Mouse (Mus musculus) limb, embryonic 13.5 days (tissue): ENCODE data around the gene Smg9. TPM values are rescaled to one million over a fixed set of nuclear protein-coding genes. Genes with fewer than 3 reads are reported as not detected.
"Not testable (repeated sequence)": the region's sequence is repeated elsewhere in the genome, so short reads cannot be mapped to it uniquely, and the experiment has no call there.

Source experiments
- ATAC-seq: fragments of 200-750 bp; cut with Nextera tagmentation; 2 replicates; pipeline ENCODE4 v1.8.0; 2017; ENCODE audit warnings: low read depth, moderate number of reproducible peaks, moderate TSS enrichment; ENCODE audit not compliant: low FRiP score
- H3K27ac ChIP-seq: fragments of 300-500 bp; sonication (generic); 2 replicates; pipeline ENCODE4 v1.5.1; 2015; ENCODE audit warnings: inconsistent platforms, mild to moderate bottlenecking, moderate library complexity
- H3K27me3 ChIP-seq: fragments of 300-500 bp; sonication (generic); 2 replicates; pipeline ENCODE4 v1.6.1; 2015; ENCODE audit warnings: mild to moderate bottlenecking, inconsistent platforms
- H3K36me3 ChIP-seq: fragments of 300-500 bp; sonication (generic); 2 replicates; pipeline ENCODE4 v1.6.1; 2015; ENCODE audit warnings: inconsistent platforms, mild to moderate bottlenecking, moderate library complexity
- H3K4me1 ChIP-seq: fragments of 300-500 bp; sonication (generic); 2 replicates; pipeline ENCODE4 v1.6.1; 2015; ENCODE audit warnings: inconsistent platforms
- H3K4me2 ChIP-seq: fragments of 300-500 bp; sonication (generic); replicated peaks from 2 replicates; pipeline ENCODE4 v1.6.1; 2015; ENCODE audit warnings: inconsistent platforms, mild to moderate bottlenecking, moderate library complexity
- H3K4me3 ChIP-seq: fragments of 300-500 bp; sonication (generic); 2 replicates; pipeline ENCODE4 v1.5.1; 2015; ENCODE audit warnings: moderate library complexity, mild to moderate bottlenecking, inconsistent platforms
- H3K9ac ChIP-seq: fragments of 300-500 bp; sonication (generic); 2 replicates; pipeline ENCODE4 v1.6.1; 2015; ENCODE audit warnings: mild to moderate bottlenecking, inconsistent platforms
- H3K9me3 ChIP-seq: fragments of 300-500 bp; sonication (generic); 2 replicates; pipeline ENCODE4 v1.6.1; 2016; ENCODE audit warnings: inconsistent platforms
- whole genome bisulfite sequencing: fragments of 180-500 bp; shearing (Covaris S2); methylation state at CpG from one replicate; pipeline ENCODE4 v1.1.7; 2015; 5-methylcytosine and 5-hydroxymethylcytosine counted together
- polyA plus RNA-seq: library from polyadenylated mRNA; unstranded; fragments of >200 nt; fragmentation: Nextera tagmentation; extraction: Ambion mirVana; gene quantifications from 2 replicates; pipeline ENCODE4 v1.2.1, GENCODE M21; 2015

The Smg9 gene
- polyA plus RNA-seq, 1 experiment from 2014 or later: 25.1 TPM

DNA sequence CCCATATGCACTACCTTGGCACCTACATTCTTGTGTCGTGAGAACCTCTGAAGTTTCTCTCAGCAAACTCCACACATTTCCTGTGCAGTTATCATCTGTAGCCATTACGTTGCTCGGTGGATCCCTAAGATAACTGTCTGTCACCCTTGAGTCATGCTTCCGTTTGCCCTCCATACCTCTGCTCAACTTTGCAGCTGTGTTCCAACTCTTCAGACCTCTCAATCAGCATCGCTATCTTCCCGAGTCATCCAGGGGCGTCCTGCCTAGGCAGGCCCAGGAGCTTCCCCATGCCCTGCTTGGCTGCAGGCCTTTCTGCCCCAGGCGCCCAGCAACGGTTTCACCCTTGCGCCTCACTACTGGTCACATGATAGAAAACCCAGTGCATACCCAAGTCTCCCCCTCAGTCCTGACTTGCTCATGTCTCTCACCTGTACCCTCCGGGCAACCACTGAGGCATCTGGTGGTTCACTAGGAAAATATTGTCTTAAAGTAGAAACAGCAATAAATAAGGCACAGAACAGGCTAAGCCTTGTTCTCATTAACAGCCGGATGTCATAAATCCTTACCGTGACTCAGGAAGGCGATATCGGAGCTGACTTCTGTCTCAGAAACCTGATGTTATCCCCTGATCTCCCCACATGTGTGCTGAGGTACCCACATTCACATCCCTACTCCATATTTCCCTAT lies 4.8 kb upstream of the Smg9 start:
- peak overlapping the region; percentile 17; the same call in 1 of the 2 replicates for H3K4me2 ChIP-seq
- peak overlapping the region; percentile 68 for H3K27ac ChIP-seq
- no peak overlapping the region for H3K9ac ChIP-seq
- peaks cover 35% of the 10 kb centered on the region for H3K4me1 ChIP-seq
- H3K36me3 ChIP-seq: no peaks in the 10 kb centered on the region
- peak; percentile 1; the same call in 1 of the 2 replicates for ATAC-seq
- H3K27me3 ChIP-seq: no peaks in the 10 kb centered on the region
- H3K4me3 ChIP-seq: no peak overlapping the region
- H3K9me3 ChIP-seq: no peaks in the 10 kb centered on the region
- 34% methylated on average over 15 of the region's 15 CpGs for WGBS

DNA sequence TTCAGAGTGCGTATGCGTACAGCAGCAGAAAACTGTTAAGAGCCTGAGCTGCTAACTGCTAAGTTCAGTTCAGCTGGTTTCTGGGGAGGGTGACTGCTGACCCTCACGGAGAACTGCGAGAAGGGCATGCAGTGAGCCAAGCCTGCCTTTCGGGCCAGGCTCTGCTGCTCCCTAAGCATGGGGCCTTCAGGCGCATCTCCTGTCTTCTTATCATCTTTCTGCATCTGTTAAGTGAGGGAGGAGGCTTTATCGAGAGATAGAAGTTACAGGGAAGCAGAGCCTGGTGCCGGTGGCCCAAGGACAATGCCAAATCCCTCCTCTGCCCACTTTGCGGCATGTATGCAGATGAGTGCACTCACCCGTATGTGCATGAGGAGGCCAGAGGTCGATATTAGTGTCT lies 2.6 kb upstream of the Smg9 start:
- Histone ChIP-seq H3K9ac (0 out of 2 replicates have a peak overlapping the region, but pooled peaks have one; percentile 9), H3K4me2 (no peak overlapping the region), H3K4me1 (peaks cover 26% of the 10 kb centered on the region), H3K27ac (no peak overlapping the region), H3K4me3 (no peak overlapping the region), H3K27me3 (no peaks in the 10 kb centered on the region), H3K36me3 (no peaks in the 10 kb centered on the region), H3K9me3 (no peaks in the 10 kb centered on the region)
- 77% methylated on average over 11 of the region's 11 CpGs for WGBS
- no peak for ATAC-seq

DNA sequence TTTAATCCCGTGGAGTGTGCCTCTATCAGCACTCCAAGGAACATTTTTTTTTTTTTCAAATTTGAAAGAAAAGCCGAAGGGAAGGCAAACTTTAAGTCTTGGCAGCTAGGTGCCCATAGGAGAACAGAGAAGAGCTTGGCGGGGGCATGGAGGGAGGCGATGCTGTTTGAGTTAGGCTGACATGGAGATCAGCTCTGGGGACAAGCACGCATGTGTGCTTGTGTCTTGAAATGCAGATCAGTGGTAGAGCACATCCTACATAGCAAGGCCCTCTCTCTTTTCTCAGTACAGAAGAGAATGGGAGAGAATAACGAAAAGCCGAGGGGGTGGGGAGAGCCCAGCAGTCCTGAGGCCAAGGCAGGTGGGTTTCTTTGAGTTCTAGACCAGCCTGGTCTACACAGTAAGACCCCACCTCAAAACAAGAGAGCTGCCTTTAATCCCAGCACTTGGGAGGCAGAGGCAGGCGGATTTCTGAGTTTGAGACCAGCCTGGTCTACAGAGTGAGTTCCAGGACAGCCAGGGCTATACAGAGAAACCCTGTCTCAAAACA lies 980 bp upstream of the Smg9 start:
- no peaks in the 10 kb centered on the region for H3K27me3 ChIP-seq
- H3K9ac ChIP-seq: no peak overlapping the region
- peaks cover 26% of the 10 kb centered on the region for H3K4me1 ChIP-seq
- no peak overlapping the region for H3K4me2 ChIP-seq
- no peak for ATAC-seq
- peaks cover 8% of the 10 kb centered on the region; the same call in 1 of the 2 replicates for H3K9me3 ChIP-seq
- H3K27ac ChIP-seq: no peak overlapping the region
- H3K36me3 ChIP-seq: peaks cover 14% of the 10 kb centered on the region
- 92% methylated on average over 8 of the region's 8 CpGs for WGBS
- H3K4me3 ChIP-seq: no peak overlapping the region

DNA sequence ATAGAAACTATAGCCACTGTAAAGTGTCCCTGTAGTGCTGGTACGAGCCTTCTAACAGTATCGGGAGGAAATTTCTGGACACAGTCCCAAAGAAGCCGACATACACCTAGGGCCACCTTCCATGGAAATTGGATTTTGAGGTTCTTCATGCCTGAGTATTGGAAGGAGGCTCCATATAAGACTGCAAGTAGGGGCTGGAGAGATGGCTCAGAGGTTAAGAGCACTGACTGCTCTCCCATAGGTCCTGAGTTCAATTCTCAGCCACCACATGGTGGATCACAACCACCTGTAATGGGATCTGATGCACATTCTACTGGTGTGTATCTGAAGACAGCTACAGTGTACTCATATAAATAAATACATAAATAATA lies 648 bp downstream of the Smg9 start:
- Histone ChIP-seq H3K27me3 (no peaks in the 10 kb centered on the region), H3K4me2 (peak overlapping the region; percentile 68), H3K4me3 (peak overlapping the region; percentile 61), H3K9me3 (peaks cover 8% of the 10 kb centered on the region; the same call in 1 of the 2 replicates), H3K9ac (peak overlapping the region; percentile 69), H3K4me1 (peaks cover 18% of the 10 kb centered on the region), H3K36me3 (peaks cover 28% of the 10 kb centered on the region), H3K27ac (peak overlapping the region; percentile 94)
- WGBS: 17% methylated on average over 3 of the region's 3 CpGs
- peak; percentile 7; the same call in 1 of the 2 replicates for ATAC-seq

DNA sequence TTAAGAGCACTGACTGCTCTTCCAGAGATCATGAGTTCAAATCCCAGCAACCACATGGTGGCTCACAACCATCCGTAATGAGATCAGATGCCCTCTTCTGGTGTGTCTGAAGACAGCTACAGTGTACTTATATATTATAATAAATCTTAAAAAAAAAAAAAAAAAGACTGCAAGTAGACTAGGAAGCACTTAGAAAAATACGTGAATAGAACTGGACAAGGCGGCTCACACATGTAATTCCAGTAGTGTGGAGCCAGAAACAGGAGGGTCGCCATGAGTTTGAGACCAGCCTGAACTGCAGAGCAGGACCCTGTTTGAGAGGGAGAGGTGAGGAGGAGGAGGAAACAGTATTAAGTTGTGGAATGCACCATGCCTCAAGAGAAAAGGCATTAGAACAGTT lies 1.1 kb downstream of the Smg9 start:
- peaks cover 32% of the 10 kb centered on the region for H3K36me3 ChIP-seq
- 97% methylated on average over 4 of the region's 4 CpGs for WGBS
- peak overlapping the region; percentile 68 for H3K4me2 ChIP-seq
- H3K27me3 ChIP-seq, ATAC-seq, H3K27ac ChIP-seq, H3K9ac ChIP-seq, H3K9me3 ChIP-seq: not testable (repeated sequence)
- H3K4me1 ChIP-seq: peaks cover 14% of the 10 kb centered on the region
- peak overlapping the region; percentile 61 for H3K4me3 ChIP-seq

DNA sequence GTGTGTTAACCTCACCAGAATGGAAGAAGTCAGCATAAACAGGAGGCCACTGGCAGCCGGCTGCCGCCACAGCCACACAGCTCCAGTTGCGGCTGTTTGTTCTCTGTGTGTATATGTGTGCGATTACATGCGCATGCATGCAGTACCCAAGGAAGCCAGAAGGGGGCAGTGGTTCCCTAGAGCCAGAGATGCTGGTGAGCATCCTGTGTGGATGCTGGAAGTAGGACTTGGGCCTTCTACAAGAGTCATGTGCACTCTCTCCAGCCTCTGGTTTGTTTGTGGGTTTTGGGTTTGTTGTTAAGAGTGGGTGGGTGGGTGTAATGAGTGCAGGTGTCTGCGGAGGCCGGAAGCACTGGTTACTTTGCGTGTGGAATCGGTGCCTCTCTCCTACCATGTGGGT lies 3.4 kb downstream of the Smg9 start:
- Histone ChIP-seq H3K36me3 (peaks cover 47% of the 10 kb centered on the region), H3K27ac (no peak overlapping the region), H3K9me3 (peaks cover 8% of the 10 kb centered on the region; the same call in 1 of the 2 replicates), H3K4me2 (no peak overlapping the region), H3K4me1 (peaks cover 30% of the 10 kb centered on the region), H3K4me3 (no peak overlapping the region), H3K9ac (no peak overlapping the region), H3K27me3 (no peaks in the 10 kb centered on the region)
- WGBS: 97% methylated on average over 9 of the region's 9 CpGs
- no peak for ATAC-seq

DNA sequence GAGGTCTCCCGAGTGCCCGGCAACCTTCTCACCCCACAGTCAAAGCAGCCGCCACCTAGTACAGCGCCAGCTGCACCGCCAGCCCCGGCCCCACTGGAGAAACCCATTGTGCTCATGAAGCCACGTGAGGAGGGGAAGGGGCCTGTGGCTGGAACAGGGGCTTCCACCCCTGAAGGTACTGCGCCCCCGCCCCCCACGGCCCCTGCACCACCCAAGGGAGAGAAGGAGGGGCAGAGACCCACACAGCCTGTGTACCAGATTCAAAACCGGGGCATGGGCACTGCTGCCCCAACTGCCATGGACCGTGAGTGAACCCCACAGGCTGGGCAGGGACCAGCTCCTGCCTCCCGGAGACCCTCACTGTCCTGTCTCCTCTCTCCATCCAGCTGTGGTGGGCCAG lies 6.2 kb downstream of the Smg9 start:
- no peak overlapping the region for H3K27ac ChIP-seq
- no peak overlapping the region for H3K4me2 ChIP-seq
- H3K9me3 ChIP-seq: peaks cover 8% of the 10 kb centered on the region; the same call in 1 of the 2 replicates
- ATAC-seq: no peak
- over 99% methylated on average over 13 of the region's 13 CpGs for WGBS
- H3K4me3 ChIP-seq: no peak overlapping the region
- H3K27me3 ChIP-seq: no peaks in the 10 kb centered on the region
- no peak overlapping the region for H3K9ac ChIP-seq
- peaks cover 57% of the 10 kb centered on the region for H3K36me3 ChIP-seq
- H3K4me1 ChIP-seq: peaks cover 29% of the 10 kb centered on the region

DNA sequence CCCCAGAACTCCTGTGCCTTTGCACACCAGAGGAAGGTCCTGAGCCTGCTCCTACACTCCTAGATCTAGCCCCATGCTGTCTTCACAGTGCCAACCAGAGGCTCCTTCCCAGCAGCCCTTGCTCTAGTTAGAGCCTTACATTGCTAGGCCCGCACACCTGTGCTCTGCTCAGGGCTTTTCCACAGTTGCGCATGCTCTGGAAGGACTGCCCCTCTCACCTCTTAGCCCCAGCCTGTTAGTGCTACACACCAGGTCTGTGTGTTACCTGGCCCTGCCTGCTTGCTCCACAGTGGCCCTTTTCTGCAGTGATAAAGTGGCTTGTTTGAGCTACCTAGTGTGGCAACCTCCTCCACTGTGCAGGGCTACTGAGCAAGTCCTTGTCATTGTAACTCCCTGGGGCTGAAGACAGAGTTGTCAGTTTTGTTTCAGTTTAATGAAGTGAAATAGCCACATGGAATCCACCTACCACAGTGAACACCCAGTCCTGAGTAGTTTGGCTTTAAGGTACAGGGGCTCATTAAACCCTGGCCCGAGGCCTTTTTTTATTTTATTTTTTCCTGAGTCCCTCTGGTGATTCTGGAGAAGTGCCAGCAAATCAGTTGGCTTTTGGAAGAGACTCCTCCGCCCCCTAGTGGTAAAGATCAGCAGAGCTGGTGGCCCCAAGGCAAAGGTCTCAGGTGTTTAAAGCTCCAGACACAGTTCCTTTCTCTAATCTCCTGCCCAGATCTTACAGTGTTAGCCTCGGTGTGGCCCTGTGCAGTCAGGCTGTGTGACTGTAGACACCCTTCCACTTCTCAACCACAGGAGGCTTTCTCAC lies 7.3 kb downstream of the Smg9 start:
- H3K9ac ChIP-seq: peak overlapping the region; percentile 20; the same call in 1 of the 2 replicates
- 32% methylated on average over 5 of the region's 5 CpGs for WGBS
- no peak overlapping the region for H3K4me2 ChIP-seq
- H3K4me1 ChIP-seq: peaks cover 23% of the 10 kb centered on the region
- peak overlapping the region; percentile 49; the same call in 1 of the 2 replicates for H3K27ac ChIP-seq
- H3K4me3 ChIP-seq: no peak overlapping the region
- ATAC-seq: peak; percentile 37; the same call in 1 of the 2 replicates
- H3K36me3 ChIP-seq: peaks cover 59% of the 10 kb centered on the region
- H3K9me3 ChIP-seq: peaks cover 8% of the 10 kb centered on the region; the same call in 1 of the 2 replicates
- H3K27me3 ChIP-seq: no peaks in the 10 kb centered on the region

DNA sequence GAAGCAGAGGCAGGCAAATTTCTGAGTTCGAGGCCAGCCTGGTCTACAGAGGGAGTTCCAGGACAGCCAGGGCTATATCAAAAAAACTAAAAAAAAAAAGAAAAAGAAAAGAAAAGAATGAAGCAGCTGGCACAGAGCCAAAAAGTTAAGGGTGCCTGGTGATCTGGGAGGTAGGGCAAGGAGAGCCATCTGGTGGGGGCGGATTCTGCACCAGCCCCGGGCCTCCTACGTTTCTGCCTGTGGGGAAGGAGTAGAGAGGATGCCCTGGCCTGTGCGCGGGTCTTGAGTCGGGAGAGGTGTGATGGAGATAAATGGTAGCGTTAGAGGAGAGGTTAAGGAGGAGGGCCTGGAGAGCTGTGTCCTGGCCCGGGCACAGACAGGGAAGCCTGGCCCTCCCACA lies 8.8 kb downstream of the Smg9 start:
- Histone ChIP-seq H3K36me3 (peaks cover 56% of the 10 kb centered on the region), H3K4me2 (no peak overlapping the region), H3K4me1 (peaks cover 23% of the 10 kb centered on the region), H3K27ac (no peak overlapping the region), H3K9ac (no peak overlapping the region), H3K27me3 (no peaks in the 10 kb centered on the region), H3K9me3 (no peaks in the 10 kb centered on the region), H3K4me3 (no peak overlapping the region)
- WGBS: 84% methylated on average over 9 of the region's 9 CpGs
- no peak for ATAC-seq

DNA sequence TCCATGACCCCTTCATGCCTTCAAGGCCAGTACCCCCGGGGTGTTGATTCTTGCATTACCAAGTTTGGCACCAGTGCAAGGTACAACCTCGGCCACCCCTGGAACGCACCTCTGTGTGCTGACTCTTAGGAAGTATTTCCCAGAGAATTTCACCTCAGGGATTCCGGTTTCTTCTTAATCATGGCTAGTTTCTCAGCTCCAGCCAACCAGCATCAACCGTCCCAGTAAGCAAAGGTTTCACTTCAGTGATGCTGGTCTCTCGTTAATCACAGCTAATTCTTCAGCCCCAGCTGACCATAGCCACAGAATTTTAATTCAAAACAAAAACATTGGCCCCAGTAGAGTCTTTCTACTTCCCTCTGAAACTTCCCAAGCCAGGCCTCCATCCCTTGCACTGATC lies 10.7 kb downstream of the Smg9 start:
- Histone ChIP-seq H3K27ac (no peak overlapping the region), H3K4me1 (peaks cover 23% of the 10 kb centered on the region), H3K4me2 (no peak overlapping the region), H3K9me3 (no peaks in the 10 kb centered on the region), H3K9ac (no peak overlapping the region), H3K4me3 (no peak overlapping the region), H3K36me3 (peaks cover 50% of the 10 kb centered on the region), H3K27me3 (no peaks in the 10 kb centered on the region)
- 83% methylated on average over 6 of the region's 6 CpGs for WGBS
- ATAC-seq: no peak

DNA sequence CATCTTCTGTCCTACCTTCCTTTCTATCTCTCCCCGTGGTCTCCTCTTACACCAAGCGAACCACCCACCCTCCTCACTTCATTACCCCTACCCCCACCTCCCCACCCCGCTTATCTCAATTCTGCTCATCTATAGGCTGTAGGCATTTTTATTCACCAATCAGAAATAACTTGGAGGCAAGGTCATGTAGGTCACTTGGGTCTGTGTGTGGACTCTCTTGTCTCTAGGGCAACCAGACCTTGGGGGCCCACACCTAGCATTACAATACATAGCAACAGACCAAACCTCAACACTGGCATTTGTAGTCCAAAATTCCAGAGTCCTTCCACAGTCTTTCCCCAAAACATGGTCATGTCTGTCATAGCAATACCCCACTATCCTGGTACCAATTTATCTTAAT lies 11.4 kb downstream of the Smg9 start:
- no peaks in the 10 kb centered on the region for H3K27me3 ChIP-seq
- H3K36me3 ChIP-seq: peaks cover 45% of the 10 kb centered on the region
- no peak overlapping the region for H3K4me3 ChIP-seq
- no peak overlapping the region for H3K9ac ChIP-seq
- ATAC-seq: no peak
- H3K27ac ChIP-seq: no peak overlapping the region
- peaks cover 21% of the 10 kb centered on the region for H3K4me1 ChIP-seq
- no peaks in the 10 kb centered on the region for H3K9me3 ChIP-seq
- 80% methylated on average over 3 of the region's 3 CpGs for WGBS
- H3K4me2 ChIP-seq: no peak overlapping the region

DNA sequence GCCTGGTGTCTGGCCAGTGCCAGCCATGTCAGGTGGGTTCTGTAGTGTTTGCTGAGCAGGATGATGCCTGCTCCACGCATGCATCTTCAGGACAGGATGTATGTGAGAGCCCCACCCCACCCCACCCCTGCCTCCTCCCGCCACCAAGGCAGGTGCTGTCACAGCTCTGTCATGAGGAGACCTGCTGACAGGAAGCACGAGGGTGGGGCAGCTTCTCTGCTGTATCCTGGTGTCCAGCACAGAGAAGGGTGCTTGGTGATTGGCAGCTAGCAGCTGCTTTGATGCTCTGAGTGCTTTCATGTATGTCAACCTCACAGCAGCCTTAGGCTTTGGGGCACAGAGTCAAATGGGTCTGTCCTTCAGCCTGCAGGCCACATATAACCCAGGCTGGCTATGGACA lies 14.2 kb downstream of the Smg9 start:
- peaks cover 9% of the 10 kb centered on the region for H3K4me1 ChIP-seq
- H3K4me3 ChIP-seq: no peak overlapping the region
- peaks cover 43% of the 10 kb centered on the region for H3K36me3 ChIP-seq
- H3K4me2 ChIP-seq: no peak overlapping the region
- no peak for ATAC-seq
- 83% methylated on average over 3 of the region's 3 CpGs for WGBS
- no peak overlapping the region for H3K27ac ChIP-seq
- H3K9ac ChIP-seq: no peak overlapping the region
- no peaks in the 10 kb centered on the region for H3K9me3 ChIP-seq
- no peaks in the 10 kb centered on the region for H3K27me3 ChIP-seq
